Mouse (Mus musculus) E14TG2a.4 (cell line): ENCODE data around the gene Nt5dc3.

Experiments used
- CTCF ChIP-seq: conservative IDR thresholded peaks from 2 replicates; pipeline ENCODE4 v1.5.1; 2014; ENCODE audit warnings: low read length
- NANOG ChIP-seq: IDR thresholded peaks from 2 replicates; pipeline ENCODE4 v1.6.1; 2014; ENCODE audit warnings: borderline replicate concordance, low read length, mixed read lengths

GRCm38 (mm10) chr10:86881448-86881847 lies 102.6 kb downstream of the Nt5dc3 start:
- TF ChIP-seq CTCF, result no peak
- TF ChIP-seq NANOG, result no peak
